Mouse (Mus musculus) heart, embryonic 16.5 days (tissue): ENCODE results near the gene Cdk15. TPM values are rescaled to one million over a fixed set of nuclear protein-coding genes. Genes with fewer than 3 reads are reported as not detected.

Experiments used
- ATAC-seq: fragments of 200-750 bp; cut with Nextera tagmentation; replicated peaks from 2 replicates; pipeline ENCODE4 v1.8.0; 2017; ENCODE audit warnings: moderate number of reproducible peaks; ENCODE audit not compliant: insufficient read depth, low FRiP score; ENCODE audit errors: extremely low read depth
- H3K27ac ChIP-seq: fragments of 300-500 bp; sonication (generic); 2 replicates; pipeline ENCODE4 v1.5.1; 2014; ENCODE audit warnings: mild to moderate bottlenecking, low read length, control low read depth, moderate library complexity
- H3K27me3 ChIP-seq: fragments of 300-500 bp; sonication (generic); 2 replicates; pipeline ENCODE4 v1.6.1; 2014; ENCODE audit warnings: low read length, mixed read lengths; ENCODE audit not compliant: control insufficient read depth, insufficient read depth
- H3K36me3 ChIP-seq: fragments of 300-500 bp; sonication (generic); 2 replicates; pipeline ENCODE4 v1.6.1; 2014; ENCODE audit not compliant: control insufficient read depth, insufficient read depth
- H3K4me1 ChIP-seq: fragments of 300-500 bp; sonication (generic); 2 replicates; pipeline ENCODE4 v1.6.1; 2014; ENCODE audit warnings: low read length, mixed read lengths; ENCODE audit not compliant: control insufficient read depth, insufficient read depth
- H3K4me2 ChIP-seq: fragments of 300-500 bp; sonication (generic); 2 replicates; pipeline ENCODE4 v1.6.1; 2014; ENCODE audit warnings: low read depth, mild to moderate bottlenecking, control low read depth, low read length
- H3K4me3 ChIP-seq: fragments of 300-500 bp; sonication (generic); 2 replicates; pipeline ENCODE4 v1.5.1; 2014; ENCODE audit warnings: mild to moderate bottlenecking, control low read depth, low read length
- H3K9ac ChIP-seq: fragments of 300-500 bp; sonication (generic); 2 replicates; pipeline ENCODE4 v1.6.1; 2014; ENCODE audit warnings: low read length, control low read depth
- H3K9me3 ChIP-seq: fragments of 300-500 bp; sonication (generic); replicated peaks from 2 replicates; pipeline ENCODE4 v1.6.1; 2016; ENCODE audit warnings: low read length; ENCODE audit not compliant: control insufficient read depth
- WGBS: fragments of 180-500 bp; shearing (Covaris S2); extraction: QIAGEN DNeasy Blood & Tissue Kit; methylation state at CpG from one replicate; pipeline ENCODE4 v1.1.7; 2014; 5-methylcytosine and 5-hydroxymethylcytosine counted together
- polyA plus RNA-seq: library from polyadenylated mRNA; unstranded; fragments of >200 nt; fragmentation: Nextera tagmentation; extraction: Ambion mirVana; gene quantifications from 2 replicates; pipeline ENCODE4 v1.2.1, GENCODE M21; 2015

Gene Cdk15
- polyA plus RNA-seq, 1 experiment from 2014 or later: 0.62 TPM

DNA sequence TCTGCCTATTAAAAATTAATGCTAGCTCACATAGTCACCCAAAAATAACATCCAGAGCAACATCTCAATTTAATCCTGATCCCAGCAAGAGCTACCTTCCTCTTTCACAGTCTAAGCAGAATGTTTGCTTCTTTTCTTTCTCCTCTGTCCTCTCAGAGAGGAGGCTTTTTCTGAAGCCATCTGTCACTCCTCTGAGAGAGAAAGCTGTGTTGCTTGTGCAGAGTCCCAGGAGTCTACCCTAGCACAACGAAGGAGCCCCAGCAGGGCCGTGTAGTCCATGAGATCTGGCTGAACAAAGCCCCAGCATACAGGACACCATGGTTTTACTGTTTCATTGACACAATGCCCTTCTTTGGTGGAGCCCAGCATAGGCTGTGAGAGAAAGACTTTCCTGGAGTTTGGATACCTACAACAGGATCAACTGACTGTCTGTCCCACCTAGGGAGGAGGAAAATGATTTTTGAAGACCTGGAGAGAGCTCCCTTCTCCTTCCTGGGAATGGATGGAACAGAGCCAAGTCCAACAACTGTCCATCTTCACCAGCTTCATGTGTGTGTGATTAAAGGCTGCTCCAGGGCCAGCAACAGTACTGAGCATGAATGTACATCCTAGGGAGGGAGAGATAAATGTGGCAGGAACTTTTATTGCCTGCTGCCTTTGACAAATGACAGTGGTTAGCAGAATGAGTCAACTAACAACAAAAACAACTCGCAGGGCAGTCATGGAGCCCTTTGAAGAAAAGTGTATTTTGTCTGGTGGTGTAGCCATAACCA, 131.0 kb downstream of the Cdk15 start:
- ATAC-seq: no peak

DNA sequence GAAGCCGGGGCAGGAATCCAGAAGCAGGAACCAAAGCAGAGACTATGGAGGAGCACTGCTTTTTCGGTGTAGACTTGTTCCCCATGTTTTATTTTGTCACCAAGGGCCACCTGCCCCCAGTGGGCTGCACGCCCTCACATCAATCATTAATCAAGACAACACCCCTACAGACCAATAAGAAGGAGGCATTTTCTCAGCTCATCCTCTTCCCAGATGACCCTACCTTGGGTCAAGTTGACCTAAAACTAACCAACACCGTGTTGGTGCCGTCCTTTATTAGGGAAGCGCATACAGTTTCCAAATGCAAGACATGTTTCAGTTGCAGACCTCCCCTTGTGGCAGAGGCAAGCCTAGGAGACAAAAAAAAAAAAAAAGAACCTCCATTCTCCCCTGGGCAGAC, 132.5 kb downstream of the Cdk15 start:
- Histone ChIP-seq H3K4me2 (no peak overlapping the region), H3K4me3 (no peak overlapping the region), H3K9me3 (no peaks in the 10 kb centered on the region), H3K9ac (no peak overlapping the region), H3K36me3 (no peaks in the 10 kb centered on the region), H3K27me3 (no peaks in the 10 kb centered on the region), H3K4me1 (no peaks in the 10 kb centered on the region), H3K27ac (no peak overlapping the region)
- WGBS: 90% methylated on average over 6 of the region's 6 CpGs
- no peak for ATAC-seq

More for the DNA sequence above, 131.0 kb downstream of the Cdk15 start:
- H3K9me3 ChIP-seq: no peaks in the 10 kb centered on the region
- no peaks in the 10 kb centered on the region for H3K36me3 ChIP-seq
- no peak overlapping the region for H3K27ac ChIP-seq
- 46% methylated on average over 3 of the region's 3 CpGs for WGBS
- no peak overlapping the region for H3K9ac ChIP-seq
- no peaks in the 10 kb centered on the region for H3K4me1 ChIP-seq
- H3K27me3 ChIP-seq: 0 out of 2 replicates have a peak, but pooled peaks cover 2% of the 10 kb centered on the region
- H3K4me3 ChIP-seq: no peak overlapping the region
- H3K4me2 ChIP-seq: no peak overlapping the region

DNA sequence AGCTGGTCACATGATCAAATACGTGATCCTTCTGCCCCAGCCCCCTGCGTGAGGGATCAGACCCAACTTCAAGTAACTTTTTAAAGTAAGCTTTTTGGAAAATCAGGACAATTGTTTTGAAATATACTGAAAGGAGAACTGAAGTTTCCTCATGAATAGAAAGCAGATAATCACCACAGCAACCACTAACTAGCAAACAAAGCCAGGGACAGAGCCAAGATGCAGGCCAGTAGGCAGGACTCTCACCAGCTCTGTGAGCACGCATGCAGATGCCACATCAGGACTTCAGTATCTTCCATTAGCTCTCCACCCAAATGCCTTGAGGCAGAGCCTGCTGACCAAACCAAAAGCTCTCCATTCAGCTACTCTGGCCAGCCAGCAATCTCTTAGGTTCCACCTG, 135.0 kb downstream of the Cdk15 start:
- Histone ChIP-seq H3K4me1 (no peaks in the 10 kb centered on the region), H3K4me3 (no peak overlapping the region), H3K27me3 (no peaks in the 10 kb centered on the region), H3K9ac (no peak overlapping the region), H3K27ac (no peak overlapping the region), H3K36me3 (no peaks in the 10 kb centered on the region), H3K4me2 (no peak overlapping the region), H3K9me3 (no peaks in the 10 kb centered on the region)
- no peak for ATAC-seq
- 45% methylated on average over 3 of the region's 3 CpGs for whole genome bisulfite sequencing

DNA sequence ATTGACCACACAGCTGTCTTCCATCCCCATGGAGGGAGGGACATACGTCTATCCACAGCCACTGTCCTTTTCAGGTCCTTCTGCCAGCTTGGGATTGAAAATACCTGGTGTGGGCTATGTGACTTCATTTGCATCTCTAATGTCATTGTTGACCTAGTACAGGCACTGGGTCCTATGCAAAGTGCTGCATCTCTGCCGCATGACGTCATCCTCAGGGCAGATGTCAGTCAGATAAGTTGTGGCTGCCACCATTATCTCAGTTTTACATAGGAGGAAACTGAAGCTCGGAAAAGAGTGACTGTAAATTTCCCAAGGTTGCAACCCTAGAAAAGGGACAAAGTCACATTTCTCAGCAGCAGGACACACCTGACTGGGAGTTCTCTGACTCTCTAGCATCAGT, 137.4 kb downstream of the Cdk15 start:
- H3K27me3 ChIP-seq: no peaks in the 10 kb centered on the region
- no peaks in the 10 kb centered on the region for H3K36me3 ChIP-seq
- no peaks in the 10 kb centered on the region for H3K4me1 ChIP-seq
- 61% methylated on average over 4 of the region's 4 CpGs for WGBS
- no peak for ATAC-seq
- no peak overlapping the region for H3K4me2 ChIP-seq
- H3K27ac ChIP-seq: no peak overlapping the region
- H3K9ac ChIP-seq: no peak overlapping the region
- no peak overlapping the region for H3K4me3 ChIP-seq
- no peaks in the 10 kb centered on the region for H3K9me3 ChIP-seq

DNA sequence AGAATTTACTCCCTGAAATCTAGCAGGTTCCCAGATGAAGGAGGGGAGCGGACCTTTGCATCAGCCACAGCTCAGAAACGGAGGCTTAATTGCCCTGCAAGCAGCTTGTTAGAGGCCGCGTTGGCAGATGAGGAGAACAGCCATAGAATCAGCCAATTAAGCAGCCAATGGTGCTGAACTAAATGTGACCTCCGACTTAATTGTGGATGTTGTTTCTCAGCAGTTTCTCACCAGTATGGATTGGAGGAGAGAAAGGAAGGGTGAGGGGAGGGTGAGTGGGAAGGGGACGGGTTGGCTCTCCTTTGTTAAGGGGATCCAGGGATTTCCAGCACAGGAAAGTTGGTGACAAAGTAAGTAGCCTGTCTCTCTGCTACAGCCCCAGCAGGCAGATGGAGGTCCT, 137.9 kb downstream of the Cdk15 start:
- no peaks in the 10 kb centered on the region for H3K9me3 ChIP-seq
- no peak overlapping the region for H3K4me3 ChIP-seq
- H3K4me2 ChIP-seq: no peak overlapping the region
- H3K36me3 ChIP-seq: no peaks in the 10 kb centered on the region
- no peaks in the 10 kb centered on the region for H3K27me3 ChIP-seq
- no peak overlapping the region for H3K9ac ChIP-seq
- no peak overlapping the region for H3K27ac ChIP-seq
- ATAC-seq: no peak
- 56% methylated on average over 6 of the region's 6 CpGs for WGBS
- no peaks in the 10 kb centered on the region for H3K4me1 ChIP-seq

DNA sequence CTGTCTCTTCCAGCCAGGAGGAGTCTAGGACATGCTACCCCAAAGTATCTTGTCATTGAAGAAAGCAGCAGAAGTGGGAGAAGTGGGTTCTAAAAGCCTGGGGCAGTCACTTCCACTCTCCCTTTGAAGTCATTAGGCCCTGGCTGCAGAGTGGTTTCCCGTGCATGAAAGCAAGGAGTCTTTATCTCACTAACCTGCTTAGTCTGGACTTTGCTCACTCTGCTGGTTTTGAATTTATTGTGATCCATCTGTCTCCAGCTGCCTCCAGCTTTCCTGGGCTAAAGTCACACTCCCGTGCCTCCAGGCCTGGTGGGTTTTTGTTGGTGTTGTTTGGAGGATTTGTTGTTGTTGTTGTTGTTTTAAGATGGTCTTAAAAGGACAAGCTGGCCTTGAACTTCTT, 139.3 kb downstream of the Cdk15 start:
- ATAC-seq: no peak
- H3K4me1 ChIP-seq: no peaks in the 10 kb centered on the region
- no peaks in the 10 kb centered on the region for H3K9me3 ChIP-seq
- H3K4me3 ChIP-seq: no peak overlapping the region
- H3K27ac ChIP-seq: no peak overlapping the region
- no peak overlapping the region for H3K9ac ChIP-seq
- no peaks in the 10 kb centered on the region for H3K27me3 ChIP-seq
- no peak overlapping the region for H3K4me2 ChIP-seq
- no peaks in the 10 kb centered on the region for H3K36me3 ChIP-seq
- 53% methylated on average over 2 of the region's 2 CpGs for WGBS

DNA sequence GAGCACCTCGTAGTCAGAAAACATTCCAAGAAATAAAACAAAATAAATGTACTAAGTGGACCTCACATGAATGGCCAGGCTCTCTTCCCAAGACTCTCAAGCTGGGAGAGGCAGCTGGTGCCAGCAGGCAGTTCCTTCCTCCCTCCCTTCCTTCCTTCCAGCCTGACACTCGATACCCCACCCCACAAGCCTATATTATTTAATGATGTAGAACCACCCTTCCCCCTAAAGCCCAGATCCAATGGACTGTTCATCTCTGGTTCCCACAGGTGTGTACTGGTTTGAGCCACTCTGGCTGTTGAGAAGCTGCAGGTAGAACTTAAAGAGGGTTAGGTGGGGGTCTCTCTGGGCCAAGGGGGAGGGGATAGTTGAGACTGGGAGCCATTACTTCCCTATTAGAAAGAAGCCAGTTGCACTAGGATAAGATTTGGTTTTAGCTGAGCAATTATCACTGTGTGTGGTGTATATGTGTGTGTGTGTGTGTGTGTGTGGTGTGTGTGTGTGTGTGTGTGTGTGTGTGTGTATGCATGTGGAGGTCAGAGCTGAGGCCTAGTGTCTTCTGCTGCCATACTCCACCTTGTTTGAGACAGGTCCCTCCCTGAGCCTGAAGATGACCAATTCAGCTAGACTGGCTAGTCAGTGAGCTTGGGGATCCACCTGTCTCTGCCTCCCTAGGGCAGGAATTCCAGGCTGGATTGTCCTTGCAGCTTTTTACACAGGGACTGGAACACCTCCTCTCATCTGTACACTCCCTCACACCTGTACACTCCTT, 143.0 kb downstream of the Cdk15 start:
- no peaks in the 10 kb centered on the region for H3K27me3 ChIP-seq
- H3K4me3 ChIP-seq: no peak overlapping the region
- H3K27ac ChIP-seq: no peak overlapping the region
- no peak overlapping the region for H3K9ac ChIP-seq
- H3K9me3 ChIP-seq: no peaks in the 10 kb centered on the region
- H3K4me1 ChIP-seq: no peaks in the 10 kb centered on the region
- H3K4me2 ChIP-seq: no peak overlapping the region
- WGBS: 53% methylated on average over 2 of the region's 2 CpGs
- H3K36me3 ChIP-seq: no peaks in the 10 kb centered on the region
- ATAC-seq: no peak

DNA sequence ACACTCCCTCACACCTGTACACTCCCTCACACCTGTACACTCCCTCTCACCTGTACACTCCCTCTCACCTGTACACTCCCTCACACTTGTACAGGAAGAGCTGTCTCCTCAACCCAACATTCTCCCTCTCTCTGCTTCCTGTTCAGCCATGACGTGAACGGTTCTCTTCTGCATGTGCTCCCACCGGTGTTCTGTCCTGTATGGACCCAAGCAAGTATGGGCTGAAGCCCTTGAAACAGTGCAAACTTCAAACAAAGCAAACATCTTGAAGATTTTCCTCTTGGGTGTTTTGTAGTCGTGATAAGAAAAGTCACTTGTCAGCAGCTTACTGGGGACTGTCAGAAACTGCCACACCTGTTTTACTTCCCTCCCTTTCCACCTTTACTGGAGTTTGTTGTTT, 144.5 kb downstream of the Cdk15 start:
- Histone ChIP-seq H3K9me3 (no peaks in the 10 kb centered on the region), H3K4me1 (no peaks in the 10 kb centered on the region), H3K4me3 (no peak overlapping the region), H3K4me2 (no peak overlapping the region), H3K27me3 (no peaks in the 10 kb centered on the region), H3K9ac (no peak overlapping the region), H3K36me3 (no peaks in the 10 kb centered on the region), H3K27ac (no peak overlapping the region)
- no peak for ATAC-seq
- WGBS: 61% methylated on average over 4 of the region's 4 CpGs
